35 mouse cellular contexts compared by ENCODE assay signal in the genomic region with DNA sequence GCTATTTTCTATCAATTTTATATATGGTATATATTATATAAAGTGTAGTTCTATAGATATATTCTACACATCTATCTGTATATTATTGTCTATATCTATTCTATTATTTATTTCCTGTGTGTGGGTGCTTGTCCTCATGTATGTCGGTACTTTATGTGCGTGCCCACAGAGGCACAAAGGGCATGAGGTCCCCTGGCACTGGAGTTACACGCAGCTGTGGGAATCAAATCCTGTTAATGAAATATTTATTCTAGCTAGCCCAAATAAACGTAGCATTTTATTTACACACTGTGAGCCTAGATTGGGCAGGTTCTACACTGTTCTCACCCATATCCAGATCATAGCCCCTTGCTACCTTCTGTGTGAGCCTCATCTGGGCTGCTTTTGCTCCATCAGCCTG. TPM values are rescaled to one million over a fixed set of nuclear protein-coding genes. Genes with fewer than 3 reads are reported as not detected.
"Had no signal": no experiment of that assay in that cellular context is flagged by ENCODE, and none has a peak within 500 bp of the region (broad histone marks: within the 10 kb centered on the region; RNA-seq: fewer than 3 reads in every experiment).

No protein-coding gene starts in this region.

- H3K4me1 ChIP-seq: limb, embryonic 10.5 days; limb, embryonic 12.5 days; limb, embryonic 13.5 days; limb, embryonic 15.5 days; liver, embryonic 15.5 days; lung, embryonic 15.5 days; midbrain, embryonic 10.5 days; midbrain, embryonic 12.5 days; midbrain, embryonic 13.5 days; midbrain, embryonic 15.5 days; neural tube, embryonic 12.5 days had no signal

- DNase-seq: left cerebral cortex, postnatal 4 days; liver; liver, embryonic 13.5 days; liver, postnatal 0 days; lung, adult 18-20 months; lung, adult 2 months; lung, embryonic 14.5 days; lung, postnatal 10 days; lung, postnatal 14 days; lung, postnatal 36 days; lung, postnatal 4 days; midbrain, embryonic 14.5 days had no signal

- ATAC-seq: liver, embryonic 12.5 days; liver, postnatal 0 days; lung, postnatal 0 days; midbrain, embryonic 13.5 days; midbrain, embryonic 15.5 days; midbrain, embryonic 16.5 days had no signal

- H3K9ac ChIP-seq: limb, embryonic 12.5 days; limb, embryonic 13.5 days; limb, embryonic 15.5 days; liver, embryonic 12.5 days; liver, embryonic 13.5 days; liver, embryonic 14.5 days; liver, embryonic 15.5 days; liver, postnatal 0 days; lung, embryonic 14.5 days; lung, embryonic 15.5 days; midbrain, embryonic 12.5 days; midbrain, embryonic 13.5 days; midbrain, embryonic 15.5 days; neural tube, embryonic 12.5 days had no signal

- H3K9me3 ChIP-seq: limb, embryonic 10.5 days; limb, embryonic 12.5 days; limb, embryonic 13.5 days; limb, embryonic 15.5 days; liver, embryonic 12.5 days; liver, embryonic 13.5 days; liver, embryonic 15.5 days; lung, embryonic 15.5 days; megakaryocyte, embryonic 14.5 days; midbrain, embryonic 10.5 days; midbrain, embryonic 12.5 days; midbrain, embryonic 13.5 days; midbrain, embryonic 15.5 days; neural tube, embryonic 12.5 days had no signal

- H3K4me3 ChIP-seq: limb, embryonic 10.5 days; limb, embryonic 12.5 days; limb, embryonic 13.5 days; limb, embryonic 15.5 days; liver, embryonic 12.5 days; liver, embryonic 13.5 days; liver, embryonic 15.5 days; lung, embryonic 15.5 days; megakaryocyte, embryonic 14.5 days; midbrain, embryonic 10.5 days; midbrain, embryonic 12.5 days; midbrain, embryonic 13.5 days; midbrain, embryonic 15.5 days; myocyte; neural tube, embryonic 12.5 days had no signal

- H3K27me3 ChIP-seq: limb, embryonic 12.5 days; limb, embryonic 13.5 days; limb, embryonic 15.5 days; liver, embryonic 12.5 days; liver, embryonic 13.5 days; liver, embryonic 15.5 days; lung, embryonic 15.5 days; megakaryocyte, embryonic 14.5 days; midbrain, embryonic 12.5 days; midbrain, embryonic 13.5 days; midbrain, embryonic 15.5 days; neural tube, embryonic 12.5 days had no signal

- H3K4me2 ChIP-seq: limb, embryonic 12.5 days; limb, embryonic 13.5 days; limb, embryonic 15.5 days; liver, embryonic 11.5 days; liver, embryonic 12.5 days; liver, embryonic 13.5 days; liver, embryonic 15.5 days; lung, embryonic 14.5 days; lung, embryonic 15.5 days; midbrain, embryonic 11.5 days; midbrain, embryonic 12.5 days; midbrain, embryonic 13.5 days; midbrain, embryonic 15.5 days; neural tube, embryonic 12.5 days had no signal

- H3K27ac ChIP-seq: limb, embryonic 10.5 days; limb, embryonic 12.5 days; limb, embryonic 13.5 days; limb, embryonic 15.5 days; liver, embryonic 12.5 days; liver, embryonic 13.5 days; liver, embryonic 14.5 days; liver, embryonic 15.5 days; lung, embryonic 15.5 days; macrophage; midbrain, embryonic 10.5 days; midbrain, embryonic 12.5 days; midbrain, embryonic 13.5 days; midbrain, embryonic 15.5 days; neural tube, embryonic 12.5 days had no signal

RNA-seq across cellular contexts. Expression of a gene that starts 18.0 kb away (rescaled TPM):
- polyA plus RNA-seq: limb, embryonic 11.5 days; limb, embryonic 12.5 days; limb, embryonic 15.5 days; lung, embryonic 14.5 days; macrophage; midbrain, embryonic 11.5 days; midbrain, embryonic 14.5 days; midbrain, embryonic 16.5 days; midbrain, postnatal 0 days; myocyte; neural tube, embryonic 11.5 days had no signal
